Mouse (Mus musculus) erythroblast, embryonic 14.5 days (primary cell): ENCODE measurements around the gene Spsb1. TPM values are rescaled to one million over a fixed set of nuclear protein-coding genes. Genes with fewer than 3 reads are reported as not detected.

Source experiments
- H3K27me3 ChIP-seq: 2 replicates; pipeline ENCODE4 v1.6.1; 2012; ENCODE audit warnings: inconsistent platforms; ENCODE audit not compliant: control insufficient read depth
- H3K36me3 ChIP-seq: 2 replicates; pipeline ENCODE4 v1.6.1; 2012; ENCODE audit warnings: mild to moderate bottlenecking, inconsistent platforms; ENCODE audit not compliant: control insufficient read depth
- H3K4me1 ChIP-seq: 2 replicates; pipeline ENCODE4 v1.6.1; 2012; ENCODE audit warnings: inconsistent platforms; ENCODE audit not compliant: control insufficient read depth
- H3K4me3 ChIP-seq: replicated peaks from 2 replicates; pipeline ENCODE3; 2012; ENCODE audit warnings: moderate library complexity, mild to moderate bottlenecking, inconsistent platforms
- H3K9me3 ChIP-seq: 2 replicates; pipeline ENCODE4 v1.6.1; 2012; ENCODE audit warnings: low read length, inconsistent platforms, mixed read lengths; ENCODE audit not compliant: control insufficient read depth
- GATA1 ChIP-seq: IDR thresholded peaks from 2 replicates; pipeline ENCODE4 v1.6.1; 2012; ENCODE audit warnings: low read length, inconsistent platforms, mixed read lengths
- TAL1 ChIP-seq: IDR thresholded peaks from 3 replicates; pipeline ENCODE4 v1.6.1; 2012; ENCODE audit warnings: low read length, inconsistent platforms, mixed read lengths
- polyA plus RNA-seq: library from polyadenylated mRNA; stranded (reverse); fragments of >175 nt; gene quantifications from 2 replicates; pipeline ENCODE4 v1.2.3, GENCODE M21; 2012

Spsb1 gene
- polyA plus RNA-seq, 1 experiment: not detected

- H3K27me3 ChIP-seq: peaks cover 19% of the 10 kb centered on the region
- H3K9me3 ChIP-seq: no peaks in the 10 kb centered on the region
- H3K36me3 ChIP-seq: no peaks in the 10 kb centered on the region
- no peaks in the 10 kb centered on the region for H3K4me1 ChIP-seq
- no peak overlapping the region for H3K4me3 ChIP-seq
- TF ChIP-seq TAL1: no peak
- no peak for TF ChIP-seq GATA1
Observed at GRCm38 (mm10) chr4:149888156-149888555, 66.7 kb downstream of the Spsb1 start.

- Histone ChIP-seq H3K4me3 (no peak overlapping the region), H3K36me3 (no peaks in the 10 kb centered on the region), H3K9me3 (no peaks in the 10 kb centered on the region), H3K27me3 (peaks cover 19% of the 10 kb centered on the region), H3K4me1 (no peaks in the 10 kb centered on the region)
- no peak for TF ChIP-seq TAL1
- no peak for TF ChIP-seq GATA1
Observed at GRCm38 (mm10) chr4:149886298-149887271, 68.3 kb downstream of the Spsb1 start.

GRCm38 (mm10) chr4:149883990-149884389 is 70.9 kb downstream of the Spsb1 start:
- Histone ChIP-seq H3K36me3 (no peaks in the 10 kb centered on the region), H3K9me3 (no peaks in the 10 kb centered on the region), H3K4me3 (no peak overlapping the region), H3K4me1 (no peaks in the 10 kb centered on the region), H3K27me3 (peaks cover 9% of the 10 kb centered on the region)
- TF ChIP-seq GATA1 (no peak), TAL1 (no peak)

GRCm38 (mm10) chr4:149882139-149882916 is 72.5 kb downstream of the Spsb1 start:
- no peaks in the 10 kb centered on the region for H3K36me3 ChIP-seq
- peaks cover 12% of the 10 kb centered on the region for H3K27me3 ChIP-seq
- TF ChIP-seq TAL1 (no peak), GATA1 (no peak)
- no peaks in the 10 kb centered on the region for H3K9me3 ChIP-seq
- H3K4me1 ChIP-seq: no peaks in the 10 kb centered on the region
- H3K4me3 ChIP-seq: no peak overlapping the region

GRCm38 (mm10) chr4:149880908-149881307 is 73.9 kb downstream of the Spsb1 start:
- Histone ChIP-seq H3K4me3 (no peak overlapping the region), H3K36me3 (no peaks in the 10 kb centered on the region), H3K27me3 (peaks cover 17% of the 10 kb centered on the region), H3K4me1 (no peaks in the 10 kb centered on the region), H3K9me3 (no peaks in the 10 kb centered on the region)
- TF ChIP-seq TAL1: no peak
- TF ChIP-seq GATA1: no peak

GRCm38 (mm10) chr4:149879980-149880379 is 74.9 kb downstream of the Spsb1 start:
- Histone ChIP-seq H3K9me3 (no peaks in the 10 kb centered on the region), H3K27me3 (peaks cover 17% of the 10 kb centered on the region), H3K36me3 (no peaks in the 10 kb centered on the region), H3K4me3 (no peak overlapping the region), H3K4me1 (no peaks in the 10 kb centered on the region)
- TF ChIP-seq TAL1 (no peak), GATA1 (no peak)

GRCm38 (mm10) chr4:149878021-149878449 is 76.8 kb downstream of the Spsb1 start:
- Histone ChIP-seq H3K36me3 (no peaks in the 10 kb centered on the region), H3K9me3 (no peaks in the 10 kb centered on the region), H3K4me3 (no peak overlapping the region), H3K4me1 (no peaks in the 10 kb centered on the region), H3K27me3 (peaks cover 15% of the 10 kb centered on the region)
- no peak for TF ChIP-seq TAL1
- no peak for TF ChIP-seq GATA1

GRCm38 (mm10) chr4:149877202-149877601 is 77.6 kb downstream of the Spsb1 start:
- TF ChIP-seq GATA1: no peak
- TF ChIP-seq TAL1: no peak
- Histone ChIP-seq H3K4me1 (no peaks in the 10 kb centered on the region), H3K9me3 (no peaks in the 10 kb centered on the region), H3K36me3 (no peaks in the 10 kb centered on the region), H3K27me3 (peaks cover 15% of the 10 kb centered on the region), H3K4me3 (no peak overlapping the region)

- Histone ChIP-seq H3K9me3 (no peaks in the 10 kb centered on the region), H3K27me3 (peaks cover 15% of the 10 kb centered on the region), H3K4me3 (no peak overlapping the region), H3K4me1 (no peaks in the 10 kb centered on the region), H3K36me3 (no peaks in the 10 kb centered on the region)
- TF ChIP-seq TAL1: no peak
Observed at GRCm38 (mm10) chr4:149876761-149877160, 78.1 kb downstream of the Spsb1 start.
